21 mouse cellular contexts compared by ENCODE assay signal in genomic region chr12:16903949-16904635, GRCm38 (mm10). TPM values are rescaled to one million over a fixed set of nuclear protein-coding genes. Genes with fewer than 3 reads are reported as not detected.
A peak's percentile ranks its signal among the peaks of the same experiment; 100 is the strongest.
DNase-seq lines count a peak whose midpoint lies in the region; ATAC-seq and TF ChIP-seq lines count a peak whose summit lies in the region.
"Had no signal": no experiment of that assay in that cellular context is flagged by ENCODE, and none has a peak within 500 bp of the region (broad histone marks: within the 10 kb centered on the region; RNA-seq: fewer than 3 reads in every experiment).

No protein-coding gene starts in this region.

- DNase-seq in gastrocnemius, adult 2 months, result no peak
- no peak for DNase-seq in gastrocnemius, postnatal 4 days (ENCODE audit: low spot score in 2 of 2)
- peak; percentile 16 to 26 for DNase-seq in left cerebral cortex, postnatal 36 days (ENCODE audit: low spot score in 2 of 2)
- no peak for DNase-seq in left cerebral cortex, postnatal 4 days
- peak; percentile 31 for DNase-seq in MEL (ENCODE audit: low read depth, low spot score)
- no peak for DNase-seq in thymus, postnatal 0 days (ENCODE audit: low spot score)
- no peak for DNase-seq in c-Kit-positive CD71-positive TER-119-positive erythroid progenitor cells, embryonic 14.5 days (ENCODE audit: low spot score)
- DNase-seq: cerebellum, adult 11 months; gastrocnemius, postnatal 10 days; liver, embryonic 13.5 days; retina, postnatal 1 day; thymus, postnatal 14 days had no signal

- no peak for TF ChIP-seq CTCF in gastrocnemius, adult 2 months (IDR thresholded peaks at IDR 0.05)
- no peak for TF ChIP-seq CTCF in MEL (IDR thresholded peaks at IDR 0.05 in 2 of 3, conservative IDR thresholded peaks at IDR 0.05 in 1 of 3; ENCODE audit: control insufficient read depth in 1 of 3, insufficient read depth in 1 of 3, low read depth in 2 of 3, low read length in 3 of 3, poor library complexity in 1 of 3, severe bottlenecking in 1 of 3)

- intact Hi-C loops in gastrocnemius, adult 2 months (cut with DNase I), result loop anchor here (2.0 kb wide), 1 partner anchor 19 kb away; no protein-coding TSS in a partner anchor
- intact Hi-C loops in left cerebral cortex, postnatal 36 days (cut with DNase I), result no loop called here
- intact Hi-C loops in left cerebral cortex, postnatal 4 days (cut with DNase I), result no loop called here

- no peak overlapping the region for H3K9ac ChIP-seq in MEL (ENCODE audit: control insufficient read depth, low read depth, low read length, poor library complexity, severe bottlenecking)
- H3K9ac ChIP-seq: embryonic facial prominence, embryonic 13.5 days; hindbrain, embryonic 13.5 days; intestine, embryonic 15.5 days; limb, embryonic 12.5 days; liver, embryonic 13.5 days had no signal

- H3K36me3 ChIP-seq in MEL (ENCODE audit: control insufficient read depth in 1 of 2, insufficient read depth in 2 of 2, low read length in 2 of 2), result peaks cover 0 to 30% of the 10 kb centered on the region in 2 experiments; a peak in 2 of 4 replicates
- H3K36me3 ChIP-seq: embryonic facial prominence, embryonic 13.5 days; hindbrain, embryonic 13.5 days; intestine, embryonic 15.5 days; limb, embryonic 12.5 days; liver, embryonic 13.5 days; midbrain, embryonic 10.5 days had no signal

- peak overlapping the region; percentile 48; the same call in 1 of the 2 replicates for H3K27ac ChIP-seq in gastrocnemius, adult 2 months
- no peak overlapping the region for H3K27ac ChIP-seq in MEL (ENCODE audit: control insufficient read depth, low read depth, low read length)
- H3K27ac ChIP-seq: embryonic facial prominence, embryonic 13.5 days; hindbrain, embryonic 13.5 days; intestine, embryonic 15.5 days; left cerebral cortex, adult 2 months; limb, embryonic 12.5 days; liver, embryonic 13.5 days; midbrain, embryonic 10.5 days had no signal

- no peaks in the 10 kb centered on the region for H3K27me3 ChIP-seq in MEL (ENCODE audit: control insufficient read depth in 1 of 2, insufficient read depth in 2 of 2, low read length in 2 of 2)
- H3K27me3 ChIP-seq: embryonic facial prominence, embryonic 13.5 days; hindbrain, embryonic 13.5 days; intestine, embryonic 15.5 days; limb, embryonic 12.5 days; liver, embryonic 13.5 days had no signal

- TF ChIP-seq POLR2A in MEL (IDR thresholded peaks at IDR 0.05; ENCODE audit: control insufficient read depth in 1 of 2, insufficient read depth in 1 of 2, low read depth in 1 of 2, low read length in 2 of 2, poor library complexity in 1 of 2), result no peak

- H3K9me3 ChIP-seq in MEL (replicated peaks; ENCODE audit: insufficient read depth, low read length), result no peaks in the 10 kb centered on the region
- H3K9me3 ChIP-seq: embryonic facial prominence, embryonic 13.5 days; hindbrain, embryonic 13.5 days; intestine, embryonic 15.5 days; limb, embryonic 12.5 days; liver, embryonic 13.5 days; midbrain, embryonic 10.5 days had no signal

- H3K4me1 ChIP-seq in MEL (ENCODE audit: control insufficient read depth in 1 of 2, insufficient read depth in 2 of 2, low read length in 2 of 2), result peaks cover 8 to 17% of the 10 kb centered on the region in 2 experiments
- H3K4me1 ChIP-seq: embryonic facial prominence, embryonic 13.5 days; hindbrain, embryonic 13.5 days; limb, embryonic 12.5 days had no signal

- no peak for TF ChIP-seq EP300 in MEL (IDR thresholded peaks at IDR 0.05; ENCODE audit: low read depth in 1 of 2, low read length in 2 of 2)

- H3K4me3 ChIP-seq in gastrocnemius, adult 2 months, result no peak overlapping the region
- no peak overlapping the region for H3K4me3 ChIP-seq in MEL (ENCODE audit: control insufficient read depth in 1 of 2, insufficient read depth in 1 of 2, low read depth in 2 of 2, low read length in 2 of 2)
- H3K4me3 ChIP-seq: embryonic facial prominence, embryonic 13.5 days; hindbrain, embryonic 13.5 days; intestine, embryonic 15.5 days; left cerebral cortex, adult 2 months; limb, embryonic 12.5 days; liver, embryonic 13.5 days; midbrain, embryonic 10.5 days had no signal

- TF ChIP-seq RAD21 in MEL (IDR thresholded peaks at IDR 0.05; ENCODE audit: low read depth, low read length), result no peak

- H3K79me2 ChIP-seq in MEL (ENCODE audit: control insufficient read depth, insufficient read depth, low read length, poor library complexity), result peaks cover 47% of the 10 kb centered on the region

- 0 out of 2 replicates have a peak, but pooled peaks have one; percentile 36 for ATAC-seq in megakaryocyte progenitor cell, adult 5-6 weeks (replicated peaks; ENCODE audit: poor library complexity)
- ATAC-seq: forebrain, embryonic 16.5 days; intestine, embryonic 15.5 days; lung, postnatal 0 days had no signal

TF ChIP-seq in MEL, 35 proteins besides CTCF, POLR2A, EP300 and RAD21:
- TF ChIP-seq JUND (IDR thresholded peaks at IDR 0.05; ENCODE audit: low read depth, low read length) (no peak), NRF1 (IDR thresholded peaks at IDR 0.05; ENCODE audit: insufficient read depth, low read depth, low read length, poor library complexity, severe bottlenecking) (no peak), BHLHE40 (IDR thresholded peaks at IDR 0.05; ENCODE audit: borderline replicate concordance, low read depth, low read length) (no peak), MEF2A (IDR thresholded peaks at IDR 0.05; ENCODE audit: extremely low read depth, insufficient replicate concordance, low read depth, low read length, poor library complexity, severe bottlenecking) (no peak), MAZ (IDR thresholded peaks at IDR 0.05; ENCODE audit: low read depth, low read length) (no peak), MYC (IDR thresholded peaks at IDR 0.05; ENCODE audit: low read depth, low read length) (0 out of 2 replicates have a peak, but pooled peaks have one; percentile 17), USF1 (IDR thresholded peaks at IDR 0.05; ENCODE audit: low read depth, low read length) (peak; percentile 55), MAX (IDR thresholded peaks at IDR 0.05; ENCODE audit: low read length) (0 out of 2 replicates have a peak, but pooled peaks have one; percentile 30), ELF1 (IDR thresholded peaks at IDR 0.05; ENCODE audit: low read depth, low read length) (no peak), TBP (IDR thresholded peaks at IDR 0.05; ENCODE audit: low read depth, low read length) (no peak)

RNA-seq across cellular contexts. Expression of gene Rock2, which starts 9.4 kb away (rescaled TPM):
- total RNA-seq in gastrocnemius, adult 2 months (2021), result 100 to 1,000 TPM in 1 of 2 experiments, 10 to 100 TPM in 1; 86.0 to 103 TPM
- 100 to 1,000 TPM; 122 to 125 TPM for total RNA-seq in gastrocnemius, postnatal 4 days (2021)
- total RNA-seq in left cerebral cortex, postnatal 36 days (2021), result 100 to 1,000 TPM; 122 to 152 TPM
- total RNA-seq in left cerebral cortex, postnatal 4 days (2021), result 10 to 100 TPM; 53.2 to 57.3 TPM
- 10.9 and 12.2 TPM in 2 replicates for total RNA-seq in MEL (2012; rRNA removed)
- 10 to 100 TPM; 14.4 to 46.4 TPM for polyA plus RNA-seq in MEL (2012; ENCODE audit: insufficient read depth in 1 of 2, insufficient read length in 2 of 2, low read depth in 1 of 2, low replicate concordance in 2 of 2, missing spikeins in 1 of 2)
- 56.7 and 64.2 TPM in 2 replicates for total RNA-seq in megakaryocyte progenitor cell, adult 5-6 weeks (2015)
- total RNA-seq in megakaryocyte progenitor cell, adult 5-6 weeks (2017), result 45.8 and 69.0 TPM in 2 replicates
- 10.3 and 11.9 TPM in 2 replicates for polyA plus RNA-seq in thymus, postnatal 0 days (2015; fragmentation: Nextera tagmentation; extraction: Ambion mirVana)

Comparison
In these comparisons a context has a peak if more than half of its experiments do, and no peak if none do; other contexts are left out.
1. DNase-seq: peak in left cerebral cortex, postnatal 36 days (2 of 2) and MEL (single experiment); none in gastrocnemius, adult 2 months (single experiment), gastrocnemius, postnatal 4 days (0 of 2), left cerebral cortex, postnatal 4 days (single experiment), thymus, postnatal 0 days (single experiment) and c-Kit-positive CD71-positive TER-119-positive erythroid progenitor cells, embryonic 14.5 days (single experiment).